Mouse (Mus musculus) layer of hippocampus, adult 2 months (tissue): ENCODE measurements around the gene Gm17332. TPM values are rescaled to one million over a fixed set of nuclear protein-coding genes. Genes with fewer than 3 reads are reported as not detected.
A peak's percentile ranks its signal among the peaks of the same experiment; 100 is the strongest.
"Not testable (repeated sequence)": the region's sequence is repeated elsewhere in the genome, so short reads cannot be mapped to it uniquely, and the experiment has no call there.

Source experiments
- DNase-seq, 2 experiments: peaks; one replicate each; pipeline ENCODE4 v3.0.0; 2022; ENCODE audit warnings: low spot score in 2 of 2
- H3K27ac ChIP-seq: fragments of 200-600 bp; 2 replicates; pipeline ENCODE4 v1.8.1; 2022
- H3K4me3 ChIP-seq: fragments of 200-600 bp; 2 replicates; pipeline ENCODE4 v1.8.1; 2022; ENCODE audit warnings: mild to moderate bottlenecking
- CTCF ChIP-seq: fragments of 200-600 bp; conservative IDR thresholded peaks from 2 replicates; pipeline ENCODE4 v1.8.1; 2022; ENCODE audit warnings: antibody characterized with exemption, mild to moderate bottlenecking, moderate library complexity
- long read RNA-seq, 2 experiments: library from polyadenylated mRNA; stranded (forward); transcript quantifications; one replicate each; pipeline ENCODE4 v2.0.0; 2021; ENCODE audit warnings: borderline mapping rate in 2 of 2
- total RNA-seq, 2 experiments: library from RNA; stranded (reverse); gene quantifications; 2 replicates each; pipeline ENCODE4 v1.2.3; 2021

Gene Gm17332
- not detected for total RNA-seq
- long read RNA-seq, experiment 1, result 0 reads
- long read RNA-seq, experiment 2, result 0 reads

DNA sequence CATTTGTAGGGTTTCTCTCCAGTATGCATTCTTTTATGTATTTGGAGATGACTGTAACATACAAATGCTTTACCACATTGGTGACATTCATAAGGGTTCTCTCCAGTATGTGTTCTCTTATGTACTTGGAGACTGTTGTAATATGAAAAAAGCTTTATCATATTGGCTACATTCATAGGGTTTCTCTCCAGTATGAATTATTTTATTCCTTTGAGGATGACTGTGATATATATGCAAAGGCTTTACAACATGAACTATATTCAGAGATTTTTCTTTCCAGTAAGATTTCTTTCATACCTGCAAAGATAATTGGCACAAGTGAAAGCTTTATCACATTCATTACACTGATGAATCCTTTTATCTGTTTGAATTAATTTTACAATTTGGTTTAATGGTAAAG, at the start of gene Gm17332:
Gene Gm17332 (minus strand): TSS at position 101 of the 400 bp plus-strand sequence.
- no peak for DNase-seq
- no peak within 1 kb of the TSS for H3K27ac ChIP-seq
- no peak within 1 kb of the TSS for H3K4me3 ChIP-seq
- no peak for TF ChIP-seq CTCF

DNA sequence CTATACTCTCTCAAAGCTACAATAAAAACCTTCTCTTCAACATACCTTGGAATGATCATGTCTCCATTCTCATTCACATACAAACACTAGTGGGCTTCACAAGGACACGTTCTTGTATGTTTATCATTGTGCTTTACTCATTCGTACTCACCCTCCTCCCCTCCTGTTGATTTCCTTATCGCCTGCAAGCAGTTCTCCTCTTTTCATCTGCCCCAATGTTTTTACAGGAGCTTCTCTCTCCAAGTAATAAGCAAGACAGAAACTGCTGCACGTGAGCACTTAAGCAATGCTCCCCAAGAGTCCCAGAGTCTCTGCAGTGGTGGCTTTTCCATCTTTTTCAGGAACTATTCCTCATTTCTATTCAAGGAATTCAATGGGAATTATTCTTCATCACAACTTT, 47.7 kb upstream of the Gm17332 start:
- TF ChIP-seq CTCF, result no peak
- Histone ChIP-seq H3K4me3 (no peak overlapping the region), H3K27ac (no peak overlapping the region)
- no peak for DNase-seq

- no peak overlapping the region for H3K4me3 ChIP-seq
- no peak for TF ChIP-seq CTCF
- H3K27ac ChIP-seq, result no peak overlapping the region
- DNase-seq, result no peak
Observed at GRCm38 (mm10) chr11:31225359-31225758, 43.1 kb upstream of the Gm17332 start.

DNA sequence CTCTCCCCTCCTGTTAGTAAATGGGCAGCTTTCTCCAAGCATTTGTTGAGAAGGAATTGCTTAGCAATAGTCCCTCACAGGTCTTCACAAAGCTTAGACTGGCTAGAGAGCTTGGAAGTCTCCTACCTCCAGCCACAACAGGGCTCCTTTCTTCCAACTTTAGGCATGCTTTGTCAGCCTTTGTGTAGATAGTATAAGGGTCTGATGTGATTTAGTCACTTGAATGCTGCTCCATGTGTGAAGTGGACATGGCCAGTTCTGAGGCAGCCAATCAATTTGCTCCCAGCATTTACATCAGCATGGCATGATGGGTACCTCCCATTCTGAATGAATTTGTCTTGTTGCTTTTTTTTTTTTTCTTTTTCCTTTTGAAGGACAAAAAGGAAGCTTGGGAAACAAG, 35.7 kb upstream of the Gm17332 start:
- no peak overlapping the region for H3K27ac ChIP-seq

DNA sequence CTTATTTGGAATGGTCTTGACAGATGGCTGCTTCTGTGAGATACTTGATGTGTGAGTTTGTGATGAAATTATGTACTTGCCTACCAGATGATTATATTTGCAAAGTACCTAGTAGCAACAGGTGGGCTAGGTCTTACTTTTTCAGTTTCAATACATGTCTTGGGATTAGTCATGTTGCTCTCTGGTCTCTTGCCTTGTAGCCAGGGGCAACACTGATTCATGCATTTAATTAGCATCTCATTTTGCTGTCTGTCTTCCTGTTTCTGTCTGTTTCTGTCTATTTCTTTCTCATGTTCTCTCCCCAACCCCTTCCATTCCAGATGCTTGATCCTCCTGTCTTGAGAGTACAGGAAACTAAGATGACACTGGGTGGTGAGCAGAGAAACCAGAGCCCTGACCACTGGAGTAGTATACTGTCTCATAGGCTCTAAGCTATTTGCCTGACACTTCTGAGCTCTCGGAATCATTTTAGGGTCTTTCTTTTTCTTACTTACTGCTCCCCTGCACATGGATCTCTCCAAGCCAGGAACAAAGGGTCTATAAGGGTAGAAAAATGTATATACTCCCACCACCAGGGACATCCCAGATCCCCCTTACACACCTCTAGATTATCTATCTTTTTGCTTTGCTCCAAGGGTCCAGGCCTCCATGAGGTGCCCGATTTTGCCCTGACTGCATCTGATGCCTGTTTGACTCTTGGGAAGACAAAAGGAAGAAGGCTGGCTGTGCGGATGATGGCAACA, 13.5 kb upstream of the Gm17332 start:
- peak in 1 of 2 experiments; percentile 17 for DNase-seq
- Histone ChIP-seq H3K4me3 (no peak overlapping the region), H3K27ac (no peak overlapping the region)
- TF ChIP-seq CTCF, result no peak

More for the DNA sequence above, 35.7 kb upstream of the Gm17332 start:
- no peak for DNase-seq
- no peak for TF ChIP-seq CTCF
- H3K4me3 ChIP-seq, result no peak overlapping the region

GRCm38 (mm10) chr11:31194761-31195160, 12.5 kb upstream of the Gm17332 start:
- no peak for TF ChIP-seq CTCF
- no peak for DNase-seq
- no peak overlapping the region for H3K4me3 ChIP-seq
- no peak overlapping the region for H3K27ac ChIP-seq

- Histone ChIP-seq H3K27ac (no peak overlapping the region), H3K4me3 (no peak overlapping the region; the same call in 1 of the 2 replicates)
- no peak for DNase-seq
- TF ChIP-seq CTCF, result no peak
Observed at GRCm38 (mm10) chr11:31170052-31170646, 12.1 kb downstream of the Gm17332 start.

GRCm38 (mm10) chr11:31169161-31170051, 12.9 kb downstream of the Gm17332 start:
- peak in 1 of 2 experiments; percentile 13 for DNase-seq
- no peak for TF ChIP-seq CTCF
- Histone ChIP-seq H3K4me3 (peak overlapping the region; percentile 49), H3K27ac (no peak overlapping the region)

DNA sequence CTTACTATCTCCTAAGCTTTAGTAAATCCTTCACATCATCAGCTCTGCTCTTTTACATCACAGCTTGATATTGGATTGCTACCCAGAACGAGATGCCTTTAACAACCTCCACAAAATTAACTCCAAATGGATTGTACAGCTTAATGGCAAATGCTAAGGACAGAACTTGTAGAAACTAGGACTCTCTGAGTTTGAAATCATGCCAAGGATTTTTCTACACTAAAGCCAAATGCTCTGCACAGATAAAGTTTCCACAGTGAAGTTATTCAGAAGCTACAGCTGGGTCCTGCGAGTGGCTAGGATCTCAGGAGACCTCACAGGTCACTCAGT, 13.5 kb downstream of the Gm17332 start:
- Histone ChIP-seq H3K27ac (no peak overlapping the region), H3K4me3 (no peak overlapping the region; the same call in 1 of the 2 replicates)
- no peak for TF ChIP-seq CTCF
- DNase-seq, result no peak

DNA sequence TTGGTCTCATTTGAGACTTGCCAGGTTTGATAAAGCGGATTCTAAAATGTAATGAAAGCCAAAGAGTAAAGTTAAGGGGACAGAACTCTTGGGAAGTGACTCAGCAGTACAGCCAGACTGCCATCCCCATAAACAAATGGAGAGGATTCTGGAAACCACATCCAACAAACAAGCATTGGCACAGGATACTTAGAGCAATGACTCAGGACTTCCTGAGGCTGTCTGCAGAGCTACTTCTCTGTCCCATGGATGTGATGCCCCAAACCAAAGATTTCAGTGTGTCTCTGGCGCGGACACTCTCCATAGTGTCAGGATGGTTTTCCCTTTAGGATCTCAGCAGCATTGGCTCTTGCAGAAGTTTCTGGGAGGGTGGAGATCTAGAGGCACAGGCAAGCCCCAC, 25.2 kb downstream of the Gm17332 start:
- H3K27ac ChIP-seq, result no peak overlapping the region
- DNase-seq, result no peak
- no peak for TF ChIP-seq CTCF
- no peak overlapping the region for H3K4me3 ChIP-seq

DNA sequence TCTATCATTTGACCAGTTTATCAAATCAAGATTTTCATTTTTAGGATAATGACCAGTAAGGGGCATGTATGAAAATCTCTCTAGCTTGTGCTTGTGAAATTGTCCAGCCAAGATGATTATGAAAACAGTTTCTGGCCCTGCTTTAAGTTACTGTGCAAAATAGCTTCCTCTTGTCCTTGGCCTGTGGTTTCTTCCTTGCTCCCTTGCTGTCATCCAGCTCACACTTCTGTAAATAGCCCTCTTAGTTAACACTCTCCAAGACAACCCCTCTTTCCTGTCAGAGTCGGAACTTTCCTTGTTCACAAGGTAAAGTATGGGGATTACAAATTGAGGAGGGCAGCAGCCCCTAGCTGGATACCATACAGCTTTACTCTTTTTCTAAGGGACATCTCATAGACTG, 43.9 kb downstream of the Gm17332 start:
- not testable (repeated sequence) for H3K4me3 ChIP-seq, DNase-seq, H3K27ac ChIP-seq

DNA sequence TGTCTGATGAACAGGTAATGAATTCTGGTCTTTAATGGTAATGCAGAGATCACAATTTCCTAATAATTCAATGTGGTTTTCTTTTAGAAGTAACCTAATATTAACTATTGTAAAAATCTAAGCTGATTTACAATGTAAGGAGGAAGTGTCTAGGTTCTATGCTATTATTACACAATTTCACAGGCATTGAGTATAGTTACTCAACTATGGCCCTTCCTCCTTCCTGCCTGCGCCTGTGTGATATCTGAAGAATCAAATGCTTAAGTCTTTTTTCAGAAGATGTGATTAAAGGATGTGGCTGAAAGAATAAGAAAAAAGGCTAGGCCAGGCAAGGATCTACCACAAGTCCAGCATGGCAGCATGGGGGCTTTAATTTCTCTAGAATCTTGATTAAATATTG, 47.4 kb downstream of the Gm17332 start:
- H3K27ac ChIP-seq, DNase-seq, H3K4me3 ChIP-seq: not testable (repeated sequence)

- not testable (repeated sequence) for DNase-seq, H3K4me3 ChIP-seq, H3K27ac ChIP-seq
Observed at GRCm38 (mm10) chr11:31133726-31134125, 48.5 kb downstream of the Gm17332 start.

Other genes starting within 250 kb of the Gm17332 start
- gene Erlec1, start 228.1 kb downstream of the Gm17332 start, total RNA-seq, result 10 to 100 TPM; 52.7 to 56.8 TPM
- gene Chac2, start 196.1 kb downstream of the Gm17332 start, total RNA-seq, result 10 to 100 TPM; 12.7 to 14.6 TPM
- gene Stc2, start 187.6 kb upstream of the Gm17332 start, total RNA-seq, result 1 to 10 TPM; 3.8 to 4.6 TPM